Mouse (Mus musculus): ENCODE measurements around the gene Gpx1. TPM values are rescaled to one million over a fixed set of nuclear protein-coding genes. Genes with fewer than 3 reads are reported as not detected.
"Not testable (repeated sequence)": the region's sequence is repeated elsewhere in the genome, so short reads cannot be mapped to it uniquely, and the experiment has no call there.

Gpx1 gene
- polyA plus RNA-seq, 1 experiment from 2014 or later = 659 TPM

DNA sequence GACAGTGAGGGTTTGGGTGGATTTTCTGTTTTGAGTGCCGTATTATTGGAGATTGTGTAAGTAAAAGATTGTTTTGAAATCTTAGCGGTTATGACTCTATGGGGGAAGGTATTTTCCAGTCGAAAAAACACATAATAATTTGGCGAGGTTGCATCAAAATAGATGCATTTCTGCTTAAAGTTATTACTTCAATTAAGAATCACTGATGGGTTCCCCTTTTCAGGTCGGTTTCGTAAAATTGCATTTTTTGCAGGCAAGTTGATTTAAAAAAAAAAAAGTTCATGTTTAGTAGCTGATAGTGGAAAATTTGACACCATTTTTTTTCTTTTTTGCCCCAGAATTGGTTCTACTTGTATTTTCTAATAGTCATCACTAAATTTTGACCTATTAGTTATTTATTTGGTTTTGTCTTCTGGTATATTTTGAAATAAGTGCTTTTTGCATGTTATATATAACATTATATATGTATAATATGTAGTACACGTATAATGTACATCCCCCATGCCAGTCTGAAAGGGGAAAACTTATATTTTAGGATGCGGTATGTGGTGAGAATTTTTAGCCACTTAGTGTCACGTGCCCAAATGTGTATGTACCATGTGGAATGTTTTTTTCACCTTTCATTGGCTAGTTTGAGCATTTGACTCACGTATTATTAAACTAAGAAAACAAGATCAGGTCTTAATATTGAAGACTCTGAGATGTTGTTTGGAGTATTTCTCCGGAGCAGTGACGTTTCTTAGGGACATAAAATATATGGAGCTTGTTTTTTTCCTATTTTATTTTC, 31.5 kb upstream of the Gpx1 start:
- ATAC-seq (ENCODE audit: low FRiP score) = no peak
- H3K36me3 ChIP-seq (replicated peaks) = peaks cover 17% of the 10 kb centered on the region
- WGBS = 29% methylated on average over 12 of the region's 12 CpGs
- peak overlapping the region; percentile 94 for H3K4me3 ChIP-seq (replicated peaks)
- peak overlapping the region; percentile 100 for H3K27ac ChIP-seq
- peak overlapping the region; percentile 57 for H3K4me2 ChIP-seq
- peaks cover 40% of the 10 kb centered on the region for H3K4me1 ChIP-seq
- H3K9me3 ChIP-seq = no peaks in the 10 kb centered on the region
- H3K9ac ChIP-seq = peak overlapping the region; percentile 96
- no peaks in the 10 kb centered on the region for H3K27me3 ChIP-seq

DNA sequence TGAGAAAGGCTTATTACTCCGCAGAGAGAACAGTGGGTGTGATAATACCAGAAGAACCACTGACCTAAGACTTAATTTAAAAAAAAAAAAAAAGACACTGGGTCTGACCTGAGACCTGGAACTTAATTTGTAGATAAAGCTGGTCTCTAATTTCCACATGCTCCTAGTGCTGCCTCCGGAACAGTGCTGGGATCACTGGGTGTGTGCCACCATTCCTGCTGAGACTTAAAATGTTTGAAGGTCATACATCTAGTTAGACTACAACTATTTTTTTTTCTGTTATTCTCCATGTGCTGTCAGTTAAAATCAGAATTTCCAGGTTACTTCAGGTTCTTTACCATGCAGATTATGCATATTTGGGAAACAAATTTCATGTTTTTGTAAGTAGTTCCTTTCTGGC, 30.6 kb upstream of the Gpx1 start:
- no peaks in the 10 kb centered on the region for H3K9me3 ChIP-seq
- peaks cover 8% of the 10 kb centered on the region for H3K36me3 ChIP-seq (replicated peaks)
- H3K4me3 ChIP-seq (replicated peaks) = peak overlapping the region; percentile 94
- 71% methylated on average over 2 of the region's 2 CpGs for WGBS
- peaks cover 40% of the 10 kb centered on the region for H3K4me1 ChIP-seq
- no peaks in the 10 kb centered on the region for H3K27me3 ChIP-seq
- no peak for ATAC-seq (ENCODE audit: low FRiP score)
- 0 out of 2 replicates have a peak overlapping the region, but pooled peaks have one; percentile 38 for H3K9ac ChIP-seq
- peak overlapping the region; percentile 57 for H3K4me2 ChIP-seq
- H3K27ac ChIP-seq = no peak overlapping the region

DNA sequence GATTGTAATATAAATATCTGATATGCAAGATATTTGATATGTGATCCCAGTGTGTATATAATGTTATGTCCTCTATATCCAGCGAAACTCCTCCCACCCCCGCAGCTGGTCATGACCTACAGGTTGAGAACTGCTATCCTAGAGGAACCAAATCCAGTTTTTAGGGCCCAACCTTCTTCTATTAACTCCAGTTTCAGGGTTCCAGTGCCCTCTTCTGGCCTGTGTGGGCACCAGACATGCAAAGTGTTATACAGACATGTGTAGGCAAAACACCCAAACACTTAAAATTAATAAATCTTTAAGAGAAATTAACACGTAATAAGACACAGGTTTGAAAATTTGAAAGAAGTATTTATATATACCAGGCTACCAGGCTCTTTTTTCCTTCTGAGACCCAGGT, 21.1 kb upstream of the Gpx1 start:
- Histone ChIP-seq H3K4me3 (replicated peaks) (no peak overlapping the region), H3K27me3 (no peaks in the 10 kb centered on the region), H3K9ac (no peak overlapping the region), H3K27ac (no peak overlapping the region), H3K36me3 (replicated peaks) (peaks cover 21% of the 10 kb centered on the region), H3K4me2 (no peak overlapping the region), H3K4me1 (no peaks in the 10 kb centered on the region), H3K9me3 (no peaks in the 10 kb centered on the region)
- WGBS = 95% methylated on average over 3 of the region's 3 CpGs
- no peak for ATAC-seq (ENCODE audit: low FRiP score)

- Histone ChIP-seq H3K9me3 (no peaks in the 10 kb centered on the region), H3K27ac (no peak overlapping the region), H3K9ac (no peak overlapping the region), H3K4me3 (replicated peaks) (no peak overlapping the region), H3K4me1 (no peaks in the 10 kb centered on the region), H3K36me3 (replicated peaks) (peaks cover 21% of the 10 kb centered on the region), H3K27me3 (no peaks in the 10 kb centered on the region), H3K4me2 (no peak overlapping the region)
- WGBS = 80% methylated on average over 2 of the region's 2 CpGs
- ATAC-seq (ENCODE audit: low FRiP score) = no peak
Observed at GRCm38 (mm10) chr9:108318462-108318861, 20.2 kb upstream of the Gpx1 start.

- H3K4me3 ChIP-seq (replicated peaks); H3K9me3 ChIP-seq; ATAC-seq (ENCODE audit: low FRiP score); H3K4me2 ChIP-seq; H3K27me3 ChIP-seq; H3K4me1 ChIP-seq; H3K9ac ChIP-seq; H3K27ac ChIP-seq: not testable (repeated sequence)
- WGBS = 93% methylated on average over 7 of the region's 7 CpGs
- peaks cover 20% of the 10 kb centered on the region for H3K36me3 ChIP-seq (replicated peaks)
Observed at GRCm38 (mm10) chr9:108322054-108322453, 16.6 kb upstream of the Gpx1 start.

DNA sequence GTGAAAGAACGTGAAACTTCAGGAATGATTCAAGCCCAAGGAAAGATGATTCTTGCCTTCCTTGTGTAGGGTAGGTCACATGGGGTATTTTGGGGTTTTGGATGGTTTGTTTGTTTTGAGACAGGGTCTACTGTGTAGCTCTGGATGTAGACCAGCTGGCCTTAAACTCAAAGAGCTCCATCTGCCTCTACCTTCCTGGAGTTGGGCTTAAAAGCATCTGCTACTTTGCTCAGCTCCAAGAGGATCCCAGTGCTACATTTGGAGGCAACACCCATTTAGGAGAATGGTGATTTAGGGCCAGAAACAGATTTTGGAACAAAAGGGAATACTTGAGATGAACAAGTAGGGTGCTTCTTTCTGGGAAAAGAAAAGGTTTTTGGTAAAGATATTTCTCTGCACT, 13.9 kb upstream of the Gpx1 start:
- no peaks in the 10 kb centered on the region for H3K4me1 ChIP-seq
- no peak for ATAC-seq (ENCODE audit: low FRiP score)
- WGBS = 95% methylated on average over 1 of the region's 1 CpGs

GRCm38 (mm10) chr9:108325811-108326210, 12.9 kb upstream of the Gpx1 start:
- no peaks in the 10 kb centered on the region for H3K9me3 ChIP-seq
- no peak overlapping the region for H3K4me2 ChIP-seq
- H3K4me1 ChIP-seq = no peaks in the 10 kb centered on the region
- H3K36me3 ChIP-seq (replicated peaks) = peaks cover 51% of the 10 kb centered on the region
- no peak for ATAC-seq (ENCODE audit: low FRiP score)
- H3K27me3 ChIP-seq = no peaks in the 10 kb centered on the region
- no peak overlapping the region for H3K9ac ChIP-seq
- 98% methylated on average over 2 of the region's 2 CpGs for WGBS
- H3K4me3 ChIP-seq (replicated peaks) = no peak overlapping the region
- H3K27ac ChIP-seq = no peak overlapping the region

More for the DNA sequence above, 13.9 kb upstream of the Gpx1 start:
- Histone ChIP-seq H3K9me3 (no peaks in the 10 kb centered on the region), H3K4me3 (replicated peaks) (no peak overlapping the region), H3K27ac (no peak overlapping the region), H3K4me2 (no peak overlapping the region), H3K36me3 (replicated peaks) (peaks cover 45% of the 10 kb centered on the region), H3K27me3 (no peaks in the 10 kb centered on the region), H3K9ac (no peak overlapping the region)

- H3K27me3 ChIP-seq = no peaks in the 10 kb centered on the region
- WGBS = 71% methylated on average over 10 of the region's 10 CpGs
- H3K36me3 ChIP-seq (replicated peaks) = peaks cover 34% of the 10 kb centered on the region
- H3K27ac ChIP-seq = peak overlapping the region; percentile 86
- no peak for ATAC-seq (ENCODE audit: low FRiP score)
- H3K4me1 ChIP-seq = peaks cover 20% of the 10 kb centered on the region
- H3K4me2 ChIP-seq = peak overlapping the region; percentile 83
- H3K4me3 ChIP-seq (replicated peaks) = no peak overlapping the region
- no peaks in the 10 kb centered on the region for H3K9me3 ChIP-seq
- H3K9ac ChIP-seq = 0 out of 2 replicates have a peak overlapping the region, but pooled peaks have one; percentile 93
Observed at GRCm38 (mm10) chr9:108337848-108338550, 704 bp upstream of the Gpx1 start.

- no peaks in the 10 kb centered on the region for H3K9me3 ChIP-seq
- H3K9ac ChIP-seq = peak overlapping the region; percentile 93
- no peak; the same call in 1 of the 2 replicates for ATAC-seq (ENCODE audit: low FRiP score)
- H3K4me3 ChIP-seq (replicated peaks) = peak overlapping the region; percentile 80
- peak overlapping the region; percentile 83 for H3K4me2 ChIP-seq
- WGBS = 30% methylated on average over 6 of the region's 6 CpGs
- peaks cover 30% of the 10 kb centered on the region for H3K36me3 ChIP-seq (replicated peaks)
- peak overlapping the region; percentile 86 for H3K27ac ChIP-seq
- peaks cover 20% of the 10 kb centered on the region for H3K4me1 ChIP-seq
- no peaks in the 10 kb centered on the region for H3K27me3 ChIP-seq
Observed at GRCm38 (mm10) chr9:108338551-108338885, 185 bp upstream of the Gpx1 start.

GRCm38 (mm10) chr9:108339886-108340257, 1.2 kb downstream of the Gpx1 start:
- ATAC-seq (ENCODE audit: low FRiP score) = no peak
- Histone ChIP-seq H3K27ac (peak overlapping the region; percentile 86), H3K4me1 (peaks cover 20% of the 10 kb centered on the region), H3K4me2 (peak overlapping the region; percentile 83), H3K27me3 (no peaks in the 10 kb centered on the region), H3K36me3 (replicated peaks) (peaks cover 17% of the 10 kb centered on the region), H3K4me3 (replicated peaks) (peak overlapping the region; percentile 80), H3K9me3 (no peaks in the 10 kb centered on the region), H3K9ac (peak overlapping the region; percentile 93)
- 18% methylated on average over 20 of the region's 20 CpGs for WGBS

- peak overlapping the region; percentile 80 for H3K4me3 ChIP-seq (replicated peaks)
- H3K9ac ChIP-seq = peak overlapping the region; percentile 93
- H3K4me1 ChIP-seq = peaks cover 20% of the 10 kb centered on the region
- no peak for ATAC-seq (ENCODE audit: low FRiP score)
- 70% methylated on average over 10 of the region's 10 CpGs for WGBS
- peak overlapping the region; percentile 83 for H3K4me2 ChIP-seq
- peak overlapping the region; percentile 86; the same call in 1 of the 2 replicates for H3K27ac ChIP-seq
- no peaks in the 10 kb centered on the region for H3K9me3 ChIP-seq
- no peaks in the 10 kb centered on the region for H3K27me3 ChIP-seq
- H3K36me3 ChIP-seq (replicated peaks) = peaks cover 11% of the 10 kb centered on the region
Observed at GRCm38 (mm10) chr9:108340258-108341138, 1.8 kb downstream of the Gpx1 start.

- 90% methylated on average over 5 of the region's 5 CpGs for WGBS
- peaks cover 20% of the 10 kb centered on the region for H3K4me1 ChIP-seq
- no peak overlapping the region for H3K9ac ChIP-seq
- H3K9me3 ChIP-seq = no peaks in the 10 kb centered on the region
- peaks cover 6% of the 10 kb centered on the region for H3K36me3 ChIP-seq (replicated peaks)
- H3K4me3 ChIP-seq (replicated peaks) = no peak overlapping the region
- no peaks in the 10 kb centered on the region for H3K27me3 ChIP-seq
- ATAC-seq (ENCODE audit: low FRiP score) = no peak
- no peak overlapping the region for H3K4me2 ChIP-seq
- H3K27ac ChIP-seq = 0 out of 2 replicates have a peak overlapping the region, but pooled peaks have one; percentile 15
Observed at GRCm38 (mm10) chr9:108341139-108341475, 2.4 kb downstream of the Gpx1 start.
